Mouse (Mus musculus) frontal cortex, adult (tissue): Measurements from ENCODE around the gene Iqsec2.
"Not testable (repeated sequence)": the region's sequence is repeated elsewhere in the genome, so short reads cannot be mapped to it uniquely, and the experiment has no call there.

Experiments used
- ATAC-seq: cut with Nextera tagmentation; 2 replicates; pipeline ENCODE4 v1.9.2; 2017; ENCODE audit warnings: mild to moderate bottlenecking, moderate library complexity, mixed read lengths; ENCODE audit not compliant: low TSS enrichment

Gene Iqsec2

GRCm38 (mm10) chrX:152178843-152179545 is 34.9 kb downstream of the Iqsec2 start:
- peak; percentile 40 for ATAC-seq

- ATAC-seq = no peak
Observed at GRCm38 (mm10) chrX:152179670-152180656, 35.9 kb downstream of the Iqsec2 start.

- peak; percentile 56 for ATAC-seq
Observed at GRCm38 (mm10) chrX:152187151-152187550, 43.1 kb downstream of the Iqsec2 start.

GRCm38 (mm10) chrX:152191266-152191665 is 47.2 kb downstream of the Iqsec2 start:
- peak; percentile 84 for ATAC-seq

- ATAC-seq = peak; percentile 55
Observed at GRCm38 (mm10) chrX:152197814-152198648, 54.0 kb downstream of the Iqsec2 start.

- no peak for ATAC-seq
Observed at GRCm38 (mm10) chrX:152201737-152202421, 57.8 kb downstream of the Iqsec2 start.

- ATAC-seq = peak; percentile 61; the same call in 1 of the 2 replicates
Observed at GRCm38 (mm10) chrX:152202422-152203103, 58.5 kb downstream of the Iqsec2 start.

- ATAC-seq = no peak
Observed at GRCm38 (mm10) chrX:152203247-152203646, 59.2 kb downstream of the Iqsec2 start.

- ATAC-seq = no peak
Observed at GRCm38 (mm10) chrX:152205486-152205885, 61.4 kb downstream of the Iqsec2 start.

GRCm38 (mm10) chrX:152214703-152215102 is 70.6 kb downstream of the Iqsec2 start:
- ATAC-seq = no peak

- ATAC-seq = no peak
Observed at GRCm38 (mm10) chrX:152218529-152218928, 74.5 kb downstream of the Iqsec2 start.

- no peak for ATAC-seq
Observed at GRCm38 (mm10) chrX:152221721-152222120, 77.7 kb downstream of the Iqsec2 start.

GRCm38 (mm10) chrX:152222226-152222625 is 78.2 kb downstream of the Iqsec2 start:
- ATAC-seq = no peak; the same call in 1 of the 2 replicates

GRCm38 (mm10) chrX:152223313-152223712 is 79.2 kb downstream of the Iqsec2 start:
- no peak for ATAC-seq

GRCm38 (mm10) chrX:152224280-152224679 is 80.2 kb downstream of the Iqsec2 start:
- no peak for ATAC-seq

- peak; percentile 92 for ATAC-seq
Observed at GRCm38 (mm10) chrX:152232781-152233763, 89.0 kb downstream of the Iqsec2 start, which contains the start of gene Kdm5c. Gene Kdm5c, plus strand, starts transcription at chrX:152233020.

GRCm38 (mm10) chrX:152234125-152234524 is 90.1 kb downstream of the Iqsec2 start:
- no peak for ATAC-seq

- ATAC-seq = no peak
Observed at GRCm38 (mm10) chrX:152235758-152236157, 91.7 kb downstream of the Iqsec2 start.

- ATAC-seq = not testable (repeated sequence)
Observed at GRCm38 (mm10) chrX:152243140-152243539, 99.1 kb downstream of the Iqsec2 start.
